Mouse (Mus musculus) mouse embryonic stem cell (cell line): Measurements from ENCODE around the gene Tfcp2l1.
"Not testable (repeated sequence)": the region's sequence is repeated elsewhere in the genome, so short reads cannot be mapped to it uniquely, and the experiment has no call there.

Experiments used
- in situ Hi-C, 2 experiments: fragments of 300-500 bp; cut with MboI; formaldehyde crosslinking; loops; 1 replicate in 1 of 2; 3 replicates in 1 of 2; pipeline ENCODE4 v1.14.3; 2019 to 2020; ENCODE audit warnings: low sequenced_read_pairs in 2 of 2, low pct_unique_long_range_greater_than_20kb in 1 of 2, mixed read lengths in 1 of 2; ENCODE audit not compliant: unreplicated experiment in 1 of 2

The Tfcp2l1 gene

DNA sequence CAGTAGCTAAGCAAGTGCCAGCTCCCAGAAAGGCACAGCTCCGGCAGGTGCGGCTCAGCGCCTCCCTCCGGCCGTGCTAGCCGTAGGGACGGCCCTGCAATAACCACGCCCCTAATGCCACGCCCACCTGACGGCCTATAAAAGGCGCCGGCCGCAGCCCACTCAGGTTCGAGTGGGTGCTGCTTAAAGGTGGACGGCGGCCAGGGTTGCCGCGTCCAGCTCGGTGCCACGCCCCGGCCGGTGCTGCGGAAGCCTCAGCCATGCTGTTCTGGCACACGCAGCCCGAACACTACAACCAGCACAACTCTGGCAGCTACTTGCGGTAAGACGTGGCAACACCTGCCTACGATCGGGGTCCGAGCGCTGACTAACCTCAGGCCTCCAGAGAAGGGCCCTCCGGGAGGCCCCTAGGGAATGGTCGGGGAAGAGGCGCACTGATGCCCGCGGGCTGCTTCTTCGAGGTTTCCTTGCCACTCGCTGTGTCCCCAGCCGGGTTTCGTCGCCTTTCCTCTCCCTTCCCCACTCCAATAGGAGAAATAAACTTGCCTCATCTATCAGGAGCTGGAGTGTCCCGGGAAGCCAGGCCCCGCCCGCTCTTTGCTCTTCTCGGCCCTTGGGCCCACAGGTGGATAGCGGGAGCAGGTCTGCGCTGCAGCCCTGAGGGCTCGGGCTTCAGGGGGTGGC is at the start of gene Tfcp2l1:
Gene Tfcp2l1 (plus strand): TSS at position 165 of the 684 bp plus-strand sequence.
- in situ Hi-C loops: no loop called here

GRCm38 (mm10) chr1:118580174-118580702 is 47.5 kb upstream of the Tfcp2l1 start:
- in situ Hi-C loops: no loop called here

GRCm38 (mm10) chr1:118581179-118581578 is 46.6 kb upstream of the Tfcp2l1 start:
- in situ Hi-C loops: no loop called here

DNA sequence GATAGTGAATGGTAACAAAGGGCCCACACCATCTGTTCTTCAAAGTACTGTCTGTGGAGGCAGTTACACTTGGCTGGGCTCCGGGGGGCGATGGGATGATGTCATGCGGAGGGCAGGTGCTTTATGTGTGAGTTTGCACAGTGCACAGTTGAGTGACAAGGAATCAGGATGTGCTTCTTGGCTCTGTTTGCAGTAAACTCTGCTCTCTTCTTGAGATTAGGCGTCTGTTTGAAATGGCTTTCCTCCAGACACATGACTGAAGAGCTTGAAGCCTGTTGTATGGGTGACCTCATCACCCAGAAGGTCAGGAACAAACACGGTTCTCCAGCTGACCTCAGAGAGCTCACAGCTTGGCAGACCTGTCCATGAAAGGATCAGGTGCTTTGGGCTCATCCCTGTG is 38.0 kb upstream of the Tfcp2l1 start:
- in situ Hi-C loops: no loop called here

DNA sequence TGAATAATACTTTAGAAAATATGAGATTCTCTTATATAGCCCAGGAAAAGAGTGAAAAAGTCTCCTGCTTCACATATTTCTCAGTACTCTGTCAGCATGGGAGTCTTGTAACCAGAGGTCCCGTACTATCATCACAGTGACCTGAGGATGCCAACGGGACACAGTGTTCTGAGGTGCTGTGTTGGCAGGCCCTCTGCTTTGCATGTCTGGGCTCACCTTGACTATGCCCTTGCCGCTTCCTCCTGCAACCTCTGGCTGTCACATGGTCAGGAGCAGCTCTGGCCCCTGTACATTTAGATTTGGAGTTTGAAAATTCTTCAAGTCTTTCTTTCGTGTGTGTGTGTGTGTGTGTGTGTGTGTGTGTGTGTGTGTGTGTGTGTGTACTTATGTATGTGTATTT is 34.8 kb upstream of the Tfcp2l1 start:
- in situ Hi-C loops: no loop called here

GRCm38 (mm10) chr1:118595395-118595794 is 32.4 kb upstream of the Tfcp2l1 start:
- in situ Hi-C loops: no loop called here

DNA sequence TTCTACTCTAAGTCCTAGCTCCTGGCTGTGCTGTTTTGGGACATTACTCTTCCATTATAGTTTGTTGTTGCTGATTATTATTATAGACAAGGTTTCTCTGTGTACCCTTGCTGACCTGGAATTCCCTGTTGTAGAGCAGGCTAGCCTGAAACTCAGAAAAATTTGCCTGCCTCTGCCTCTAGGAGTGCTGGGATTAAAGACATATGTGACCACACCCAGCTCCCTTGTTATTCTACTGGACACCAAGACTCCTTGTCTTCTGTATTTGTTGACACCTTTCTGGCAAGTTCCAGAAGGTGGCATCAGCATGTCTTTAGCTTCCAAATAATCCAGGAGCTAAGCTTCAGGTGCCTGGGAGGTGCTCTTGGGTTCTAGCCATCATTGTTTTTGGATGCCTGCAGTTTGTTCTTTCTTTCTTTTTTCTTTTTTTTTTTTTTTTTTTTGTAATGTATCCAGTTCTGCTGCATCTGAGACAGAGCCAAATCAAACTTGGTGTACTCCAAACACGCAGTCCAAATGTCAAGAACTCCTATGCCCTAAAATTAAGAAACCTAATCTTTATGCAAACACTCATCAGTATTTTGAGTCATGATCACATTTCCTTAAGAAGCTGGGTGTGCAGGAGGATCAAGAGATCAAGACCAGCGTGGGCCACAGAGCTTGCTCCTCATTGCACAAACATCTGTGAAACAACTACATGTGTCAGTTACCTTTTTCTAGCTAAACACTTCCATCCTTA is 30.1 kb upstream of the Tfcp2l1 start:
- in situ Hi-C loops: no loop called here

GRCm38 (mm10) chr1:118598339-118598738 is 29.4 kb upstream of the Tfcp2l1 start:
- in situ Hi-C loops: no loop called here

GRCm38 (mm10) chr1:118613631-118614183 is 14.0 kb upstream of the Tfcp2l1 start:
- in situ Hi-C loops: no loop called here

DNA sequence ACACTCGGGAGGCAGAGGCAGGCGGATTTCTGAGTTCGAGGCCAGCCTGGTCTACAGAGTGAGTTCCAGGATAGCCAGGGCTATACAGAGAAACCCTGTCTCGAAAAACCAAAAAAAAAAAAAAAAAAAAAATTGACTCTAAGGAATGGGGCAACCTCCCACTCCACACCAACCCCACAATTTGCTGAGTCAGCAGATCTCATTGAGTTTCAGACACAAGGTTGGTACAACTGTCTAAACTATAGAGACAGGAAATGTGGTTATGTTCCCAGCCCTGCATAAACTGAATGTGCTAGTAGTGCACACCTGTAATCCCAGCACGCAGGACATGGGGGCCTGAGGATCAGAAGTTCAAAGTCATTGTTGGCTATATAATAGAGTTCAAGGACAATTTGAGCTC is 6.7 kb upstream of the Tfcp2l1 start:
- in situ Hi-C loops: not testable (repeated sequence)

DNA sequence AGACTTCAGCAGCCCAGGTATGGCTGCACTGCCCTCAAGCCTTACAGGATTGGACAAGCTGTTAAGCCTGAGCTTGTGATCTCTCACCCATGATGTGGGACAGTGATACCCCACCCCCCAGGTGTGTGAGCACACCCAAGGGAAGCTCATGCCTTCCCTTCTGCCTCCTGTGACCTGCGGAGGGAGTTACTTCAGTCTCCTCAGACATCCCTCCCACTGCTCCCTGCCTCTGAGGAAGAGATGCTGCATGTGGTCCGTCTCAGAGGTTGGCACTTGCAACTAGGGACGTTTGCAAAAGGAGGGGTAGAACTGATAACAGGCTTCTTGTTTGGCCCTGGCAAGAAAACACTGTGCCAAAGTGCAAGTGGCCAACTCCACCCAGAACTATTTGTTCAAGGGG is 4.9 kb upstream of the Tfcp2l1 start:
- in situ Hi-C loops: no loop called here

DNA sequence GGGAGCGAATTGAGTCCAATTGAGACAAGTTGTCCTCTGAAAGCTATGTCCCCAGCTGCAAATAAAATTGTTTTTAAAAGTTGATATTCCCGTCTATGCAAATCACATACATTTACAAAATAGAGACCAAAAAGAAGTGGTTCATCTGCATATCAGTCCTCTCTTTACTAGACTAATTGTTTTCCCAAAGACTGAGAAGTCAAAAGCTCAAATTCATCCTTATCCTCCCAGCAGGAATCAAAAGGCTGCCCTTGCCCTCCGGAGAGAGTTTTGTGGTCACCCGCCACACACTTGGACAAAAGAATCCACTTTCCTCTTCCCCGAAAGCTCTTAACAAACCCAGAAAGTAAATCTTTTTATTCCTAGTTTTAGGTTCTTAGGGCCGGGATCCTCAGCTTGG is 2.3 kb upstream of the Tfcp2l1 start:
- in situ Hi-C loops: no loop called here

DNA sequence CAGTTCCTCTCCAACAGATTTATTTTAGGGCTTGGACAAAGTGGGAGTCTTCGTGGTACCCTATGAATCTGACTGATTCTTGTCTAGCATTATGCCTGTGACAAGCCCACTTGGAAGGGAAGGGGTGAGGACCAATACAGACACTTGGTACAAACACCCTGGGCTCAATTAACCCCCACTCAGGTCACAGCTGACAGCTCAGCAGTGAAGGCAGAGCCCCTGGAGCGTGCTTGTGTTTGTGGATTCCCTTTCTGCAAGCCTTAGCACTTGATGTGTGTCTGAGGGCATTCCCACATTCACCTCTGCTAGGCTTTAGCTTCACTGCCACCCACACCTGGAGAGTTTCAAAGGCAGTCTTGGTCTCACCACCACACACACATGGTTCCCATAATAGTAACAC is 1.8 kb upstream of the Tfcp2l1 start:
- in situ Hi-C loops: no loop called here

DNA sequence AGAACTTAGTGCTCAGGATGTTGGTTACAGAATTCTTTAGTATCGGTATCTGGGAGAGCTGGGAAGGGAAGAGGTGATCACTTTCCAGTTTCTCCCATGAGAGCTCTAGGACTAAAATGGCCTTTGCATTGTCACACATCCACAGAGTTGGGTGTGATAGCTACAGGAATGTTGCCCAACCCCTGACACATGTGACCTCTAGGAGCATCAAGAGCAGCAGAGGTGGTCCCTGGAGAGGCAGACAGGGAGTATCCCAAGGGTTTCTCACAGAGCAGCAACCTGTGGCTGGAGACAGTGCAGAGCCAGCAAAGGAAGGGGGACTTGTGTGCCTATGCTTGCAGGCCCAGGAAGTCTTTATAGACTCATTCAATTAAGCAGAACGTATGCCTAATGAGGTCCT is 1.3 kb upstream of the Tfcp2l1 start:
- in situ Hi-C loops: no loop called here

GRCm38 (mm10) chr1:118633415-118633980 is 5.8 kb downstream of the Tfcp2l1 start:
- in situ Hi-C loops: no loop called here

- in situ Hi-C loops: no loop called here
Measured at GRCm38 (mm10) chr1:118642296-118642999, 14.7 kb downstream of the Tfcp2l1 start.

DNA sequence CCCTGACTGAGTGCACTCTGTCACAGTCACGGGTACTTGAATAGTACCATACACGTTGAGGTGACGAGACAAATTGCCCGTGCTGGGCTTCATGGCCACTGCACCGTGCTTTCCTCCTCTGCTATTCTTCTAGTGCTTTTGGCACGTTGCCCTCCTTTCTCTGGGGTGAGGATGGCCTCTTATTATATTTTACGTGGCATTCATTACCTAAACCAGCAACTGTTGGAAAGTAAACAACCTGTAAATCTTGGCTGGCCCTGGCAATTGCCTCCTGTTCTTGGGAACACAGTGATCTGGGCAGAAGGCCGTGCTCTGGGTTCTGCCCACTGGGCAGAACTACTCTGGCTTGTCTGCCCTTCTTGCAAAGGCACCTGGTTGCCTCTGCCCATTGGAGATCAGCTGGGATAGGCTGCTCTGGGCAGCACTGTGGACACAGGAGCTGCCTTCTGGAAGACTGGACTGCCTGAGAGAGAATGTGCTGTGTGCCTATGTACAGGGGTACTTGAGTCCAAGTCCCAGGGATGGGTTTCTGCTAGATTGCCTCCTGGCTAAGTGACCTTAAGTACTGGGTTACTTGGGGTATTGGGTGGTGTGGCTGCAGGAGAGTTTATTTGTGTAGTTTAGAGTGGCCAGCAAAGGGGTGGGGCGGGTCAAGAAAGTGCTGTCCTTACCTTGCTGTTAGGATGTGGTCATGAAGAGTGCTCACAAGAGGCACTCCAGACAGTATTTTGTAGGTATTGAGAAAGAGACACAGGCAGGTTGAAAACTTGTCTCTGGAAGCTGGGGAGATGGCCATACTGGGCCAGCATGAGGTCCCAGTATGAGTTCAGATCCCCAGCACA is 15.6 kb downstream of the Tfcp2l1 start:
- in situ Hi-C loops: no loop called here

DNA sequence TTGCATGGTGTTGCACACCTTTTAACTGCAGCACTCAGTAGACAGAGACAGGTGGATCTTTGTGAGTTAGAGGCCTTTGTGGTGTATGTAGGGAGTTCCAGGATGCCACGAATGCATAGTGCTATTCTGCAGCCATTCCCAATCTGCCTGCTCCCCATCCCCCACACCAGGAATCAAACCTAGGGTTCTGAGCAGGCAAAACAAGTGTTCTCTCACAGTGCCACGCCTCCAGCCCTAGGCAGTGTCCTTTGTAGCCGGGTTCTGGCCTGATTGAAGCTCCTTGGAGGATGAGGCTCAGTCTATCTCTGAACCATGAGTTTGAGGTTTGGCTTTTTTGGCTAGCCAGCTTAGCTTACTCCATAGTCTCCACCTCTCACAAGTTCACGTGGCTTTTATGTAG is 18.0 kb downstream of the Tfcp2l1 start:
- in situ Hi-C loops: no loop called here
